Mouse (Mus musculus) frontal cortex, adult (tissue): ENCODE measurements around the gene Rps28.
"Not testable (repeated sequence)": the region's sequence is repeated elsewhere in the genome, so short reads cannot be mapped to it uniquely, and the experiment has no call there.

Experiments
- ATAC-seq: cut with Nextera tagmentation; 2 replicates; pipeline ENCODE4 v1.9.2; 2017; ENCODE audit warnings: mild to moderate bottlenecking, moderate library complexity, mixed read lengths; ENCODE audit not compliant: low TSS enrichment

Gene Rps28

DNA sequence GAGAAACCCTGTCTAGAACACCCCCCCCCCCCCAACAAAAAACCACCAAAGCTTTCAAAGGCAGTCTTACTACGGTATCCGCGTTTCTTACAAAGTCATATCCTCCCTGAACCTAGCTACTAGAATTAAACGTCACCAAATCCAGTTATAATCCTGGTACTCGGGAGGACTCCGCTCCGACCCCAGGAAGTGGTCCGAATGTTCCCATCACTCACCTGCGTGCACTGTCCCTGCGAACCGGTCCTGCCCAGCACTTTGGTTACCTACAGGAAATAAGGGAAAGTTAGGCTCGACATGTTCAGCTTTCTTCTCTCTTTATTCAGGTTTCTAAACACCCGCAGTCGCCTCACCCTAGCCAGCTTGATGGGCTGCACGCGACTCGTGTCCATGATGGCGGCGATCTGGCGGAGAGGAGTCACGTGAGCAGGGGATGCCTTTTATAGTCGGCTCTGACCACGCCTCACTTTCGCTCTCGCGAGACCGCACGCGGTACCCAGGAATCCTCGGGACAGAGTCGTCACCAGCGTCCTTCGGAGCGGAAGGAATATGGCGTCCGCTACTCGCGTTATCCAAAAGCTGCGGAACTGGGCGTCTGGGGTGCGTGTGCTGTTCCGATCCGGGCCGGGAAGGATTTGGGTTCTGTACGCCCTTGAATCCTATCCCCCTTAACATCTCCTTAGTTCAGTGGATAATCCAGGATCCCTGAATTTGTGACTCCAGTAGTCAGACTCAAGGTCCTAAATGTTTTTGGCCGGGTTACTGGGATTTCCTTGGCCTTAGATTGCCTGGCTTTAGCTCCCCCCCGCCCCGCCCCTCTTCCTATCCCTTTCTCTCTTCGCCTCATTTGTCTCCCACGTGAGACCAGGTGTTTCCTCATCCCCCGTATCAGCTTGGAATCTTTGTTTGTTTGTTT lies at the start of gene Rps28, which contains the start of gene Ndufa7:
TSS of gene Rps28 (minus strand) at position 479 of the 913 bp plus-strand sequence.
TSS of gene Ndufa7 (plus strand) at position 489 of the 913 bp plus-strand sequence.
- peak; percentile 95 for ATAC-seq

DNA sequence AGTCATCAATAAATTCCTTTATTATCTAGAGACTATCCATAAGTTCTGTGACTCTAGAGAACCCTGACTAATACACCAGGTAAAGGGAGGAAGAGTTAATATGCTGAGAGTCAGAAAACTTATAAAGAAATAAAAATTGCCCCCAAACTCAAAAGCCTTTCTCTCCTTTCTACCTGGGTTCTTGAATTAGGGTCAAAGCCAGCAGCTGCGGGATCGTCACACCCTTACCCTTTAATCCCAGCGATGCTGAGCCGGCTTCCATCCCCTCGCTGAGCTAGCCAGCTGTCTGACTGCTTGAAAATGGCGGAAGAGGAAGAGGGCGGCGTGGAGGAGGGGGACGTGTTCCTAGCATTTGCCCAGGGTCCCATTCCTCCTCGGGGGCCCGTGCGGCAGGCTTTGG lies 49.2 kb upstream of the Rps28 start, which contains the start of gene Gm7029:
TSS of gene Gm7029 (plus strand) at position 301 of the 400 bp plus-strand sequence.
- not testable (repeated sequence) for ATAC-seq

DNA sequence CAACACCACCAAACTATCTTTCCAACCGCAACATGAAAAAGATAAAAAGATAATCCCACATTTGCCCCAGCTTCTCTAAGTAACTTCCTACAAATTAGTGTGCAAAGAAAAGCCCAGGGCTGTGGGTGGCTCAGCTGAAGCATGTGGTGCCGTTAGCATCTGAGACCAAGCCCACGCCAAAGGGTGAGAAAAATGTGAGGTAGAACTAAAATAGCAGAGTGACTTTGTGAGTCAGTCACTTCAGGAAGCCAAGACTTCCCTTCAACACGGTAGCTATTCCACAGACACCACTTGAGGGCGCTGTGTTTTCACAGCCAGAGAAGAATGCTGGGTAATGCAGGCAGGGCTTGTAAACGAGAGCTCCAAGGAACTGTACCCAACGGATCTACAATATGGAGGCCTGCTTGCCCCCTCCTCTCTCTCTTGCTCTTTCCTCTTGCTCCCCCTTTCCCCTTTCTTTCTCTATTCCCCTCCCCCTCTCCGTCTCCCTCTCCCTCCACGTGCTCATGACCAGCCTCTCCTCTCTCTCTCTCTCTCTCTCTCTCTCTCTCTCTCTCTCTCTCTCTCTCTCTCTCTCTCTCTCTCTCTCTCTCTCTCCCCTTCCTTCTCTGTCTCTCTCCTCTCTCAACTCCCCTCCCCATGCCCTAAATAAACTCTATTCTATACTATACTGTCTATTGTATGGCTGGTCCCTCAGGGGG lies 41.1 kb upstream of the Rps28 start:
- ATAC-seq, result peak; percentile 100

DNA sequence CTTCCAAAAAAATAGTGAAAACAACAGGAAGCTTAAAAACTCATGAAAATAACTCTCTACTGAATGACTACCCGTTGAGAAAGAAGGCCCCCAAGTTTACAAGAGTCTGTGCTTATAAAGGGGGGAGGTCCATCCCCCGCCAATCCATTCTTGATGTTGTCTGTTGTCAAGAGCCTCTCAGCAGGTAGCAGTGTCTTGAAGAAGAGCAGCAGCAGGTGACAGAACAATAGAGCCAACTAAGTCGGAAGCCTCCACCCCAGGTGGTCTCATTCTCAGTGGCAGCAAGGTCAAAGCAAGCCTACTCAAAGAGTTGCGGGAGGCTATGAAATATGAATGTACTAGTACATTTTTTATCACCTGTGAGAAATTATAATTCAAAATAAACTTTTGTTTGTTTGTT lies 33.5 kb upstream of the Rps28 start:
- no peak for ATAC-seq

DNA sequence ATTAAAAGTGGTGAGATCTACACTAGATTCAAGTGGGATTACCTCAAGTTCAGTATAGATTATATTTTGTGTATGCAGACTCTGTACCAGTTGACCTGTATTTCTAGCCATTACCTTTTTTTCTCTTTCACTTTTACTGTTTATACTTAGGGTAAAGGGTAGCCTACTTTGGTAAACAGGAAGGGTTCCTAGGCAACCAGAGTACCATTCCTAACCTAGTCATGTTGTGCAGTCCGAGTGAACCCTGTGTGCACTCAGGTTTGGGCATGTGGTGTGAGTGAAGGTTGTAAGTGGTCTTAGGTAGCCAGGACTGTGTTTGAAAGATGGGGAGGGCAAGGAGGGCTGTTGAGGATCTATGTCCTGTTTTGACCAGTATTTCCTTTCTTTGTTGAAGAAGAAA lies 27.0 kb upstream of the Rps28 start:
- ATAC-seq, result no peak

DNA sequence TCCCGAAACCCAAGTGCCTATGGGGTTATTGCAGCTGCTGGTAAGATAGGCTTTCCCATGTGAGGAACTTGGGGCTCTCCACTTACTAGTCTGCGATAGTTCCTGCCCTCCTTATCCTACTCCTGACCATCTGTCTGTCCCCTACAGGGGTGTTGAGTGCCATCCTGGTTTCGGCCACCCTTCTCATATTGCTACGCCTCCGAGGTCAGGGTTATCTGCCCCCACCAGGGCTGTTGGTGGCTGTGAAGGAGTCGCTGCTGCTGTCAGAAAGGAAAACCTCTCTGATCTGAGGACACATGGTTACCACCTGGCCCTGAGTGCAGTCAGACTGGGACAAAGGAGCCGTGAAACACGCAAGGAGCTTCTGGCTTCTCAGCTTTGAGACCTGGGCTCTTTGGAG lies 23.8 kb upstream of the Rps28 start:
- ATAC-seq, result no peak

DNA sequence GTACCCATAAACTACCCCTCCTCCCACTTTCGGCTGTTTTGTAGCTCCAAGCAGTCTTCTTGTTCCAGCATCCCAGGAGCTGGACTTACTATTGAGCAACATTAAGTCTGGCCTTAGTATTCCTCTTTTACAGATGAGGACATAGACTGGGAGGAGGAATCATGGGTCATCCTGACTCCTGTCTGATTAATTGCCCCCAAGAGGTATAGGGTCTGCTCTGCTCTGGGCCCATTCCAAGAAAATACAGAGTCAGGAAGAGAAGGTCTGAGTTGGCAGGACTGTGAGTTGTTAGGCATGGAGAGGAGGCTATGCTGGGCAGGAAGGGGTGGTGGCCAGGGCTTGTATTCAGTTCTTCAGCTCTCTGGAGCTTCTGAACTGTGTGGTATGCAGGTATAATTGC lies 19.8 kb upstream of the Rps28 start:
- ATAC-seq, result no peak

DNA sequence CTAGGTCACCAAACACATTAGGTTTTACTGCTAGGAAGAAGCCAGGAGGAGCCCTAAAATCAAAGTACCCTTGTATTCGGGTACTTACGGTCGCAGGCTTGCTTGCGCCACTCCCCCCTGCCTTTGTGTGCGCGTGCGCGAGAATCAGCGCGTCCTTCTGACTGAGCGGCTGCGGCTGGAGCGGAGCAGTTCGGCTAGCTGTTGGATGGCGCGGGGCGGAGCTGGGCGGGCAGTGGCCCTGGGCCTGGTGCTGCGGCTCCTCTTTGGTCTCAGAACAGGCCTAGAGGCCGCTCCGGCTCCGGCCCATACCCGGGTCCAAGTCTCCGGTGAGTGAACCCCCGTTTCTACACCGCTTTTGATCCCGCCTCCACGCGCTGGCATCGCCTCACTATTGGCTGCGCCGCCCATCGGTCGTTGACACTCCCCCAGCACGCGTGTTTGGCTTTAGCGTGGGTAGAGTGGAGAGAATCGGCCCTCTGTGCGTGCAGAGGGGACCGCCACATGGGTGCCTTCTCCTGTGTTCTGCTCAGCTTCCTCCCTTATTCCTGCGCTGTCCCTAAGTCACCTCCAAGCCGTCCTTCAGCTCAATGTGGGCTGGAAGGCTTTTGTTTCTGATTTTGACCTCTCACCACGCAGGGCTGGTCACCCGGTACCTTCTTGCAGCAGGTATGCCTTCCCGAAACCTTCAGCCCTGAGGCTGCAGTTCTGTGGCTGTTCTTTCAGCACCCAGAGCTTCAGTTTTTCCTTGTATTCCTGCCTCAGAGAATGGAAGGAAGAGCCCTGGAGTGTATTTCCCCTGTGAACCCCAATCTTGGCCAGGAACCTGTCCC lies 18.8 kb upstream of the Rps28 start, which contains the start of gene Cd320:
TSS of gene Cd320 (plus strand) at position 126 of the 830 bp plus-strand sequence.
- peak; percentile 94 for ATAC-seq

DNA sequence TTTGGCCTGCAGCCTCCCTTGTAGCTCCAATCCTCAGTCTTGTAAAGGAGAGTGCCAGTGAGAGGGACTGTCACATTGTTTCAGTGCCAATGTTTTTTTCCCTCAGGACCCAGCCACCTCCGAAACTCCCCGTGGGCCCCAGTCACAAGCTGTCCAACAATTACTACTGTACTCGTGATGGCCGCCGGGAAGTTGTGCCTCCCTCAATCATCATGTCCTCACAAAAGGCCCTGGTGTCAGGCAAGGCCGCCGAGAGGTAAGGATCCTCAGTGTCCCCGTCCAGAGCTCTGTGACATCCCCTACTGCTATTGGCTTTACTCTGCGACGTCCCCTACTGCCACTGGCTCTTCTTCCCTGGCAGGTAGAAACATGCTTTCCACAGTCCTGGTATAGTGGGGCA lies 5.2 kb upstream of the Rps28 start:
- ATAC-seq, result no peak

DNA sequence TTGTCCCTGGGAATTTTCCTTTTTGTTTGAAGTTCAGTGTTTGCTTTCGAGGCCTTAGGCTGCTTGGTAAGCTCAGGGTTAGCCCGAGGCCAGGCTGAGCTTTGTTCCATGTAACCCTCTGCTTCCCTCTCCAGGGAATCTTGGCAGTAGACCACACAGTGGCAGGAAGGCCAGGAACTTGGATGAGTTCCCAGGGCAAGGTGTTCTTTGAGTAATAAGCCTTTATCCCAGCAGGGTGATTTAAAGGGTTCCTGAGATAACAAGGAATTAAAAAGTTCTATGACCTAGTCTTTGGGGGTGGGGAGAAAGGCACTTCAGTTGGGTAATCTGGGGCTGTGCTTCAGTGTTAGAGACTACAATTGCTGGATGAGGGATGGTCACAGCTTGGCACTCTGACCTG lies 4.5 kb upstream of the Rps28 start:
- no peak for ATAC-seq

DNA sequence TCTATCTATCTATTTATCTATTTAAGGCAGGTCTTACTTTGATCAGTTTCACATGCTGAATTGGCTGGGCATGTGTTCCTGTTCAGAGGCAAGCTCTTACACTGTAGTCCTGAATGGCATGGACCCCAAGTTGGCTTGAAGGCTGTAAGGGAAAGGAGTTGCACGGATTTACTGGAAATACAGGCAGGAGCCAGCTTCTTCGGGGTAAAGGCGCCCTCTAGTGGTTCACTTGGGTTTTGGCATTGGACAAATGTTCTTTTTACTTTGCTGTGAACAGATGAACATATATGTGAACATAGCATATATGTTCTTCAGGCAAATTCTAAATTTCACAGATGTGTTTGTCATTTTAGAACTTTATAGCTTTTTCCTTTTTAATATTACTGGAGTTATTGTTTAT lies 2.5 kb upstream of the Rps28 start:
- no peak for ATAC-seq

DNA sequence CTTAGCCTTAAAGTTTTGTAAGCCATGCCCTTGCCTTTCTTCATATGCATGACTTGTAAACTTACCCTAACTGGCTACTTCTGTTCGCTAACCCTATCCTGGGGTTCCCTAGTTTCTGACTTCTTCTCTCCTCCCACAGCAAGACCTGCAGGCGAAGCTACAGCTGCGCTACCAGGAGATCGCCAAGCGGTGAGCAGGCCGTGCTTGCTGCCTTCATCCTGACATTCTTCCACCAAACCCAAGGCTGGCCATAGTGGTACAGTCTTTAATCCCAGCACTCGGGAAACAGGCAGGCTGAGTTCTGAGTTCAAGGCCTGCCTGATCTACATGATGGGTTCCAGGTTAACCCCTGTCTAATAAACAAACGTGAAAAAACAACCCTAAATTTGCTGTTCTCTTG lies 1.1 kb upstream of the Rps28 start:
- no peak for ATAC-seq

DNA sequence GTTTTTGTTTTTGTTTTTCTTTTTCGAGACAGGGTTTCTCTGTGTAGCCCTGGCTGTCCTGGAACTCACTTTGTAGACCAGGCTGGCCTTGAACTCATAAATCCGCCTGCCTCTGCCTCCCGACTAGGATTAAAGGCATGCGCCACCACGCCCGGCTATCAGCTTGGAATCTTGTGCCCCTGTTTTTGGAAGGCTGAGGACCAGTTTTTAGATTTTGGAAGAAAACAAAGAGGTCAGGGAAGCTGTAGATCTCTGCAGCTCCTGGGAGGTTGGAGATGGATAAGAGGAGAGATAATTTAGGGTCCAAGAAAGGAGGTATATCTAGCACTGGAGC lies 602 bp upstream of the Rps28 start:
- ATAC-seq, result not testable (repeated sequence)

DNA sequence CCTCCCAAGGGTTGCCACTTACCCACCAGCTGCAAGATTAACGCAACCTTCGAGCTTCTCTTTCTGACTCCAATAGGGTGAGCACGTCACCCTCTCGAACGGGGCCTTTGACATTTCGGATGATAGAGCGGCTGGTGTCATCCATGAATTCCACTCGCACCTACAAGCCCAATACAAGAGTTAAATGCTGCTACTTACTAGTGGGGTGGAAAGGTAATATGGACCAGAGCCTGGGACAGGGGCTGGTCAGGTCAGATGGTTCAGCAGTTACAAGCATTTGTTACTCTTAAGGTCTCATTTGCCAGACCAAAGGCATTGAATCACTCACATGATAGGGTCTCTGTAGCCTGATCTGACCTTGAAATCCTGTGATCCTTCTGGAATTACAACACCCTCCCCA lies 1.2 kb downstream of the Rps28 start:
- ATAC-seq, result not testable (repeated sequence)

DNA sequence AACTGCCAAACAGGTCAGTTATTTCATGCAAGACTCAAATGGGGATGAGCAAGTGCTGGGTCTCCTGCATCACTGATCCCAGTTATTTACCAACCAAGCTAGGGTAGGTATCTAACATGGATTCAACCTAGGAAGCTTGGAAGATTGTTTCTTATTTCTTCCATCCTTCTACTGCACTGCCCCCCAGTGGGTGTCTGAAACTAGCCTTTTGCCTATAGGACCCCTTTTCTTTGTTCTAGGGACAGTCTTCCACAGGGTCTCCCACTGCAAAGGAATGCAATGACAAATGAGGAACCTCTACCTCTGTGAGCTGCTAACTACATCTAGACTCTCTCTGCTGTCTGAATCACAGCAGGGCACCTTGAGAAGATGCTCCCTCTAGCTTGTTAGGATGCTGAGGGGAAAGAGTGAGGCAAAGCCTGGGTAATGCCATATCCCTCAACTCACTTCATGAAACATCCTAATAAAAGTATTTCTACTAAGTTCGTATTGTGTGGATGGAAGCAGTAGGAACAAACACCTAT lies 1.9 kb downstream of the Rps28 start:
- ATAC-seq, result no peak

DNA sequence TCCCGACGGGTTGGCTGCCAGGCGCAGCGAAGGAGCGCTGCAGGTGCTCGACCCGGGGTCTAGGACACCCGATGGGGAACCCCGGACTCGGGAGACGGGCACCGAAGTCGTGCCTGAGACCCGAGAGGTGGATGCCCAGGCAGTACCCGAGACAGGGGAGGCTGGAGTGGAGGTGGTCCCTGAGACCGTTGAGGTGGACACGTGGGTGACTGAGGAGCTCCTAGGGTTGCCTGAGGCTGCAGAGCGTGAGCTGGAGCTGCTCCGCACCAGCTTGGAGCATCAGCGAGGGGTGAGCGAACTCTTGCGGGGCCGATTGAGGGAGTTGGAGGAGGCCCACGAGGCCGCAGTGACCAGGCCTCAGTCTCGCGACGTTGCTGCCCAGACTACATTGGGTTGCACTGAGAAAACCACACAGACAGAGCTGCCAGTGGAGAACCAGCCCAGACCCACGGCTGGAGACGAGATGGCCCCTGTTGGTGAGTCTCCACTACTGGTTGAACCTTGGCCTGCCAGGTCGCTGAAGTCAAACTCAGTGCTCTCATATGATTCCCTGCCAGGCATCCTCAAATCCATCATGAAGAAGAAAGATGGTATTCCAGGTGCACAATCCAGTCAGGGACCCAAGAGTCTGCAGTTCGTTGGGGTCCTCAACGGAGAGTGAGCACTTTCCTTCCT lies 6.3 kb downstream of the Rps28 start:
- ATAC-seq, result peak; percentile 35; the same call in 1 of the 2 replicates

DNA sequence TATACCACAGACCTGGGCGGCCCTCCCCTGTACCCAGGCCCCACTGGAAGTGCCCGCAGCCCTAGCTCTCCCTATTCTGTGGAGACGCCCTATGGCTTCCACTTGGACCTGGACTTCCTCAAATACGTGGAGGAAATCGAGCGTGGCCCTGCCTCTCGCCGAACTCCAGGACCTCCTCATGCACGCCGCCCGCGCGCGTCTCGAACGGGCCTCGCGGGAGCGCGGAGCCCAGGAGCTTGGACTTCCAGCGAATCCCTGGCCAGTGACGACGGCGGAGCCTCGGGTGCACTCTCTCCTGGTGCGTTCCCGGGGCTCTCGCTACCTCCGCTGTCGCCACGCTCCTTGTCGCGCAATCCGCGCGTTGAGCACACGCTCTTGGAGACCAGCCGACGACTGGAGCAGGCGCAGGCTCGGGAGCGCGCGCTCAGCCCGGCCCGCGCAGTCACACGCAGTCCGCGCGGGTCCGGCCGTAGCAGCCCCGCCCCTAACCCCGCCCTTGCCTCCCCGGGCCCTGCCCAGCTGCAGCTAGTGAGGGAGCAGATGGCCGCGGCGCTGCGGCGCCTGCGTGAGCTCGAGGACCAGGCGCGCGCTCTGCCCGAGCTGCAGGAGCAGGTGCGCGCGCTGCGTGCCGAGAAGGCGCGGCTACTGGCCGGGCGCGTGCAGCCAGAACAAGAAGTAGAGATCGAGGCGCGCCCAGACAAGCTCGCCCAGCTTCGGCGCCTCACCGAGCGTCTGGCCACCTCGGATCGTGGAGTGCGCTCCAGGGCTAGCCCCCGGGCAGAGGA lies 7.0 kb downstream of the Rps28 start:
- peak; percentile 84 for ATAC-seq

DNA sequence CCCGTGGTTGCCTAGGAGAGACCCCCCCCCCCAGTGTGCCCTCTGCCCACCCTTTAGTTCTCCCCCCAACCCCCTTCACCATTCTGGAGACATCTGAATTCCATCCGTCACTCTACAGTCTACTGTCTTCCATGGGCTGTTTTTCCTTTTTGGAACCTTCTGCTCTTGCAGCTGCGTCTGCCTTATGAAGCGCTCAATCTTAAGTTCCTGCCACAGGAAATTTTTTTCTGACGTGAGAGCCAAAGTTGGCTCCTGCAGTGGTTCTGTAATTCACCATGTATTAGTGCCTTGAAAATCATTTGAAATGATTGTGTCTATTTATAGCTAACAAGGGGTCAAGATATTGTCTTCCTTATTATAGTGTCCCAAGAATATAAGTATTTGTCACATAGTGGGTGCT lies 7.8 kb downstream of the Rps28 start:
- no peak for ATAC-seq

DNA sequence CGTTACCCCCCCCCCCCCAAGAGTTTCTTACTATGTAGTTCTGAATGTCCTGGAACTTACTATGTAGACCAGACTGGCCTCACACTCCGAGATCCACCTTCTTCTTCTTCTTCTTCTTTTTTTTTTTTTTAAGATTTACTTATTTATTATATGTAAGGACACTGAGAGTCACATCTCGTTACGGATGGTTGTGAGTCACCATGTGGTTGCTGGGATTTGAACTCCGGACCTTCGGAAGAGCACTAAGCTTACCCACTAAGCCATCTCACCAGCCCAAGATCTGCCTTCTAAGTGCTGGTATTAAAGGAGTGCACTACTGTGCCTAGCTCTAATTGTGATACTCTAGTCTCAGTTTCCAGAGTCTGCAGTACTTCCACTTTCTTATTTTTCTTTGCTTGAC lies 9.0 kb downstream of the Rps28 start:
- ATAC-seq, result no peak

DNA sequence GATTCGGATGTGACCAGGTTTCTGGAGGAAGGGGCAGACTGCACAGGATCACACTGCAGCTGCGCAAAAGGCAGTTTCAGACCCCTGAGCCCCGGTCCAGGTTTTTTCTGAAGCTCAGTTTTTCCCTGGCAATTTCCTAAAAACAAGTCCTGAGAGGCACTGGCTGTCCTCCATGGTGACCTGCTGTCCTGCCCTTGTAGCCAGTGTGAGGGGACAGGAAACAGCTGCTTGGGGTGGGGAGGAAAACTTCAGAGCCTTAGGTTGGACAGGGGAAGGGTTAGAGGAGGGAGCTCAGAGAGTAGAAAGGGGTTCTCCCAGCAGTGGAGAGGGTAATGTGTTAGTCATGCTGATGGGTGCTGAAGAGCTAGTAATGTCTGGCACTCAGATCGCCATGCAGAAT lies 11.4 kb downstream of the Rps28 start:
- ATAC-seq, result no peak
